Mouse (Mus musculus): ENCODE results near the gene Ccnb2. TPM values are rescaled to one million over a fixed set of nuclear protein-coding genes. Genes with fewer than 3 reads are reported as not detected.

The Ccnb2 gene
- polyA plus RNA-seq, 1 experiment from 2014 or later: 182 TPM

DNA sequence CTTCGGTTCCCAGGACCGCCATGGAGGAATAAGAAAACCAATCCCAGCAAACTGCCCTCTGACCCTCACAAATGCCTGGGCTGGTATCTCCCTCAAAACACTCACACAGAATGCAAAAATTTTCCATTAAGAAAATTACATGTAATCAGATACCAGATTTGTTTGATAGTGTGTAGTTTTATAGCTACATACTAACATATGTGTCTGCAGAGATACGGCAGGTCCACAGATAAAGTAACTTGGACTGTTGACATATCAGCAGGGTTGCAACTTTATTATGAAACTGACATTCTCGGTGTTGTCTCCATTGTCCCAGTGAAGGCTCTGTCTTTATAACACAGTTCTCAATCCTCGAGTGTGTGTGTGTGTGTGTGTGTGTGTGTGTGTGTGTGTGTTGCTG is 30.3 kb downstream of the Ccnb2 start:
- ATAC-seq (replicated peaks; ENCODE audit: low FRiP score, low TSS enrichment, low read depth): no peak
- H3K9ac ChIP-seq (ENCODE audit: low read length): no peak overlapping the region

GRCm38 (mm10) chr9:70389548-70389947 is 31.8 kb downstream of the Ccnb2 start:
- Histone ChIP-seq H3K36me3 (ENCODE audit: control insufficient read depth, insufficient read depth, low read length) (peaks cover 7% of the 10 kb centered on the region; the same call in 1 of the 2 replicates), H3K4me2 (ENCODE audit: low read length) (no peak overlapping the region), H3K9me3 (ENCODE audit: control insufficient read depth, low read length) (no peaks in the 10 kb centered on the region), H3K9ac (ENCODE audit: low read length) (no peak overlapping the region), H3K4me1 (replicated peaks; ENCODE audit: control insufficient read depth, insufficient read depth, low read length) (no peaks in the 10 kb centered on the region), H3K4me3 (ENCODE audit: low read depth, low read length) (no peak overlapping the region), H3K27me3 (replicated peaks; ENCODE audit: control insufficient read depth, insufficient read depth, low read length) (no peaks in the 10 kb centered on the region), H3K27ac (ENCODE audit: low read depth) (no peak overlapping the region)
- DNase-seq (ENCODE audit: low spot score) (no peak), ATAC-seq (replicated peaks; ENCODE audit: low FRiP score, low TSS enrichment, low read depth) (no peak)
- WGBS: 84% methylated on average over 3 of the region's 3 CpGs

More for the DNA sequence above, 30.3 kb downstream of the Ccnb2 start:
- Histone ChIP-seq H3K4me2 (ENCODE audit: low read length) (no peak overlapping the region), H3K27ac (ENCODE audit: low read depth) (no peak overlapping the region), H3K27me3 (replicated peaks; ENCODE audit: control insufficient read depth, insufficient read depth, low read length) (no peaks in the 10 kb centered on the region), H3K36me3 (ENCODE audit: control insufficient read depth, insufficient read depth, low read length) (peaks cover 1% of the 10 kb centered on the region; the same call in 1 of the 2 replicates), H3K4me3 (ENCODE audit: low read depth, low read length) (no peak overlapping the region), H3K9me3 (ENCODE audit: control insufficient read depth, low read length) (no peaks in the 10 kb centered on the region), H3K4me1 (replicated peaks; ENCODE audit: control insufficient read depth, insufficient read depth, low read length) (no peaks in the 10 kb centered on the region)
- 86% methylated on average over 5 of the region's 5 CpGs for WGBS
- no peak for DNase-seq (ENCODE audit: low spot score)

GRCm38 (mm10) chr9:70387410-70388119 is 33.8 kb downstream of the Ccnb2 start:
- Histone ChIP-seq H3K9ac (ENCODE audit: low read length) (no peak overlapping the region), H3K9me3 (ENCODE audit: control insufficient read depth, low read length) (no peaks in the 10 kb centered on the region), H3K4me1 (replicated peaks; ENCODE audit: control insufficient read depth, insufficient read depth, low read length) (no peaks in the 10 kb centered on the region), H3K27me3 (replicated peaks; ENCODE audit: control insufficient read depth, insufficient read depth, low read length) (no peaks in the 10 kb centered on the region), H3K4me3 (ENCODE audit: low read depth, low read length) (no peak overlapping the region), H3K4me2 (ENCODE audit: low read length) (no peak overlapping the region), H3K36me3 (ENCODE audit: control insufficient read depth, insufficient read depth, low read length) (peaks cover 10% of the 10 kb centered on the region; the same call in 1 of the 2 replicates), H3K27ac (ENCODE audit: low read depth) (no peak overlapping the region)
- ATAC-seq (replicated peaks; ENCODE audit: low FRiP score, low TSS enrichment, low read depth) (no peak), DNase-seq (ENCODE audit: low spot score) (no peak)
- 82% methylated on average over 4 of the region's 4 CpGs for WGBS

- no peaks in the 10 kb centered on the region for H3K27me3 ChIP-seq (replicated peaks; ENCODE audit: control insufficient read depth, insufficient read depth, low read length)
- H3K4me1 ChIP-seq (replicated peaks; ENCODE audit: control insufficient read depth, insufficient read depth, low read length): no peaks in the 10 kb centered on the region
- no peak for DNase-seq (ENCODE audit: low spot score)
- no peaks in the 10 kb centered on the region for H3K9me3 ChIP-seq (ENCODE audit: control insufficient read depth, low read length)
- H3K4me3 ChIP-seq (ENCODE audit: low read depth, low read length): no peak overlapping the region
- no peak overlapping the region for H3K4me2 ChIP-seq (ENCODE audit: low read length)
- no peak for ATAC-seq (replicated peaks; ENCODE audit: low FRiP score, low TSS enrichment, low read depth)
- WGBS: 70% methylated on average over 18 of the region's 18 CpGs
- no peak overlapping the region for H3K9ac ChIP-seq (ENCODE audit: low read length)
- H3K36me3 ChIP-seq (ENCODE audit: control insufficient read depth, insufficient read depth, low read length): peaks cover 19% of the 10 kb centered on the region; the same call in 1 of the 2 replicates
- no peak overlapping the region for H3K27ac ChIP-seq (ENCODE audit: low read depth)
Measured at GRCm38 (mm10) chr9:70384958-70385728, 36.2 kb downstream of the Ccnb2 start.

DNA sequence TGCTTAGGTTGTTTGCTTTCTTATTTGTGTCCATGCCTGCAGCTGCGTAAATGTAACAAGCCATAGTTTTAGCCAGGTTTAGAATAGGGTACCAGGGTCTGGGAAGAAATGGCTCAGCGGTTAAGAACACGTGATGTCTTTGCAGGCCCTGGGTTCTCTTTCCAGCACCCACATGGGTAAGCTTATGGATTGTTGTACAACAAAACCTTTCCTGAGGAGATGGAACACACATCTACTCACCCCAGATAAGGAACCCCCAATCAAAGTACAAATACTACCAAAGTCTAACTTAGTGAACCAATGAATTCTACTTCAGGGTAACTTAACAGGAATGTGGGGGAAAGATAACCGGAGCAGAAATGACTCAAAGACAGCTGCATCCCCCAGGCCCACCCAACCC is 36.9 kb downstream of the Ccnb2 start:
- Histone ChIP-seq H3K27ac (ENCODE audit: low read depth) (no peak overlapping the region), H3K27me3 (replicated peaks; ENCODE audit: control insufficient read depth, insufficient read depth, low read length) (no peaks in the 10 kb centered on the region), H3K36me3 (ENCODE audit: control insufficient read depth, insufficient read depth, low read length) (peaks cover 19% of the 10 kb centered on the region; the same call in 1 of the 2 replicates), H3K9me3 (ENCODE audit: control insufficient read depth, low read length) (no peaks in the 10 kb centered on the region), H3K4me3 (ENCODE audit: low read depth, low read length) (no peak overlapping the region), H3K4me1 (replicated peaks; ENCODE audit: control insufficient read depth, insufficient read depth, low read length) (no peaks in the 10 kb centered on the region), H3K9ac (ENCODE audit: low read length) (no peak overlapping the region), H3K4me2 (ENCODE audit: low read length) (no peak overlapping the region)
- no peak for ATAC-seq (replicated peaks; ENCODE audit: low FRiP score, low TSS enrichment, low read depth)
- 96% methylated on average over 4 of the region's 4 CpGs for WGBS
- no peak for DNase-seq (ENCODE audit: low spot score)

- no peak for ATAC-seq (replicated peaks; ENCODE audit: low FRiP score, low TSS enrichment, low read depth)
- Histone ChIP-seq H3K27me3 (replicated peaks; ENCODE audit: control insufficient read depth, insufficient read depth, low read length) (no peaks in the 10 kb centered on the region), H3K4me2 (ENCODE audit: low read length) (no peak overlapping the region), H3K27ac (ENCODE audit: low read depth) (no peak overlapping the region), H3K36me3 (ENCODE audit: control insufficient read depth, insufficient read depth, low read length) (peaks cover 23% of the 10 kb centered on the region), H3K9ac (ENCODE audit: low read length) (no peak overlapping the region), H3K4me1 (replicated peaks; ENCODE audit: control insufficient read depth, insufficient read depth, low read length) (no peaks in the 10 kb centered on the region), H3K4me3 (ENCODE audit: low read depth, low read length) (no peak overlapping the region), H3K9me3 (ENCODE audit: control insufficient read depth, low read length) (no peaks in the 10 kb centered on the region)
- WGBS: 75% methylated on average over 10 of the region's 10 CpGs
- DNase-seq (ENCODE audit: low spot score): no peak
Measured at GRCm38 (mm10) chr9:70383750-70384149, 37.6 kb downstream of the Ccnb2 start.

- ATAC-seq (replicated peaks; ENCODE audit: low FRiP score, low TSS enrichment, low read depth): no peak
- Histone ChIP-seq H3K4me3 (ENCODE audit: low read depth, low read length) (no peak overlapping the region), H3K4me2 (ENCODE audit: low read length) (no peak overlapping the region), H3K9ac (ENCODE audit: low read length) (no peak overlapping the region), H3K27ac (ENCODE audit: low read depth) (no peak overlapping the region), H3K9me3 (ENCODE audit: control insufficient read depth, low read length) (no peaks in the 10 kb centered on the region), H3K27me3 (replicated peaks; ENCODE audit: control insufficient read depth, insufficient read depth, low read length) (no peaks in the 10 kb centered on the region), H3K36me3 (ENCODE audit: control insufficient read depth, insufficient read depth, low read length) (peaks cover 36% of the 10 kb centered on the region), H3K4me1 (replicated peaks; ENCODE audit: control insufficient read depth, insufficient read depth, low read length) (no peaks in the 10 kb centered on the region)
- WGBS: 83% methylated on average over 12 of the region's 12 CpGs
- no peak for DNase-seq (ENCODE audit: low spot score)
Measured at GRCm38 (mm10) chr9:70382091-70382490, 39.3 kb downstream of the Ccnb2 start.

DNA sequence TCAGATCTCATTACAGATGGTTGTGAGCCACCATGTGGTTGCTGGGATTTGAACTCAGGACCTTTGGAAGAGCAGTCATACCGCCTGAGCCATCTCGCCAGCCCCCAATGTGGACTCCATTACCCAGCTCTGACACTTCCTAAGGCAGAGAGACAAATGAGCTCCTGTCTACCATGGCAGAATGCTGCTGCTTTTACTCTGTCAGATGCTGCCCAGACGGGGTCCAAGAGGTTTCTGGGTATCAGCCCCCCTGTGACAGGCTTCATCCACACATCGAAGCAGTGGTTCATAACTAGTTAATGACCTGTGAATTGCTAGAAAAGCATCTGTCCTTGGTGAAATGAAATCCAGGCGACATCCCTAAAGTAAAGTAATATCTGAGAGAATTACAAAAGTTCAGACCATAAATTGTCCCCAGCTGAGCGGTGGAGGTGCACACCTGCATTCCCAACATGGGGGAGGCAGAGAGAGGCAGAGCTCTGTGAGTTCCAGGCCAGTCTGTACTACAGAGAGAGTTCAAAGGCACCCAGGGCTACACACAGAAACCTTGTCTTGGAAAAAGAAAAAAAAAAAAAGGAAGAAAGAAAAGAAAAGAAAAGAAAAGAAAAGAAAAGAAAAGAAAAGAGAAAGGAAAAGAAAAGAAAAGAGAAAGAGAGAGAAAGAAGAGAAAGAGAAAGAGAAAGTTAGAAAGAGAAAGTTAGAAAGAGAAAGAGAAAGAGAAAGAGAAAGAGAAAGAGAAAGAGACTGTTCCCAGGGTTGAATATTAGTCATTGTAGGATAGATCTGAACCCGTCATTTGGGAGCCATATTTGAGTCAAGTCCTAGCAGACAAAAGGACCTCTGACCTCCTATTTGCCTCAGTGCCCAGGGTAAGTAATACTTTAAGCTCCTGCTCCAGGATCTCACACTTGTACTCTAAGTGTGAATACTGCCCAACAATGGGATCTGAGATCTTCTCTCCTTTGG is 41.6 kb downstream of the Ccnb2 start:
- Histone ChIP-seq H3K4me1 (replicated peaks; ENCODE audit: control insufficient read depth, insufficient read depth, low read length) (no peaks in the 10 kb centered on the region), H3K36me3 (ENCODE audit: control insufficient read depth, insufficient read depth, low read length) (peaks cover 39% of the 10 kb centered on the region), H3K4me3 (ENCODE audit: low read depth, low read length) (no peak overlapping the region), H3K9ac (ENCODE audit: low read length) (no peak overlapping the region), H3K9me3 (ENCODE audit: control insufficient read depth, low read length) (no peaks in the 10 kb centered on the region), H3K4me2 (ENCODE audit: low read length) (no peak overlapping the region), H3K27me3 (replicated peaks; ENCODE audit: control insufficient read depth, insufficient read depth, low read length) (no peaks in the 10 kb centered on the region), H3K27ac (ENCODE audit: low read depth) (no peak overlapping the region)
- ATAC-seq (replicated peaks; ENCODE audit: low FRiP score, low TSS enrichment, low read depth) (no peak), DNase-seq (ENCODE audit: low spot score) (no peak)
- WGBS: 83% methylated on average over 7 of the region's 7 CpGs

All from intestine, embryonic 14.5 days (tissue).